ENCODE assay signal across 11 mouse cellular contexts in genomic region chr5:24821403-24821841, GRCm38 (mm10). TPM values are rescaled to one million over a fixed set of nuclear protein-coding genes. Genes with fewer than 3 reads are reported as not detected.
A peak's percentile ranks its signal among the peaks of the same experiment; 100 is the strongest.
DNase-seq lines count a peak whose midpoint lies in the region; ATAC-seq and TF ChIP-seq lines count a peak whose summit lies in the region.
"Had no signal": no experiment of that assay in that cellular context is flagged by ENCODE, and none has a peak within 500 bp of the region (broad histone marks: within the 10 kb centered on the region; RNA-seq: fewer than 3 reads in every experiment).

No protein-coding gene starts in this region.

- no peaks in the 10 kb centered on the region for H3K9me3 ChIP-seq in embryonic facial prominence, embryonic 15.5 days (replicated peaks)
- no peaks in the 10 kb centered on the region for H3K9me3 ChIP-seq in embryonic facial prominence, embryonic 10.5 days
- H3K9me3 ChIP-seq: embryonic facial prominence, embryonic 12.5 days; midbrain, embryonic 12.5 days had no signal

- H3K27me3 ChIP-seq in embryonic facial prominence, embryonic 15.5 days, result no peaks in the 10 kb centered on the region
- no peaks in the 10 kb centered on the region for H3K27me3 ChIP-seq in embryonic facial prominence, embryonic 10.5 days (replicated peaks; ENCODE audit: low read depth, poor library complexity, severe bottlenecking)
- H3K27me3 ChIP-seq in myocyte (ENCODE audit: control insufficient read depth, insufficient read depth, insufficient read length), result no peaks in the 10 kb centered on the region
- H3K27me3 ChIP-seq: embryonic facial prominence, embryonic 12.5 days; midbrain, embryonic 12.5 days had no signal

- H3K9ac ChIP-seq in embryonic facial prominence, embryonic 15.5 days, result no peak overlapping the region
- H3K9ac ChIP-seq: embryonic facial prominence, embryonic 12.5 days; midbrain, embryonic 12.5 days had no signal

- H3K4me2 ChIP-seq in embryonic facial prominence, embryonic 15.5 days (replicated peaks), result no peak overlapping the region
- H3K4me2 ChIP-seq in myocyte (ENCODE audit: low read depth), result peak overlapping the region; percentile 35
- H3K4me2 ChIP-seq: embryonic facial prominence, embryonic 12.5 days; midbrain, embryonic 12.5 days had no signal

- no peak for ATAC-seq in embryonic facial prominence, embryonic 15.5 days (ENCODE audit: insufficient number of reproducible peaks, low FRiP score, low TSS enrichment, low read depth)

- 0 out of 2 replicates have a peak overlapping the region, but pooled peaks have one; percentile 39 for H3K27ac ChIP-seq in embryonic facial prominence, embryonic 15.5 days (replicated peaks)
- H3K27ac ChIP-seq in embryonic facial prominence, embryonic 10.5 days (replicated peaks), result no peak overlapping the region
- H3K27ac ChIP-seq: embryonic facial prominence, embryonic 12.5 days; midbrain, embryonic 12.5 days had no signal

- TF ChIP-seq POLR2A in myocyte (IDR thresholded peaks at IDR 0.05; ENCODE audit: insufficient read length, low read depth), result no peak

- 67% methylated on average over 3 of the region's 3 CpGs for WGBS in embryonic facial prominence, embryonic 15.5 days
- 85% methylated on average over 3 of the region's 3 CpGs for WGBS in embryonic facial prominence, embryonic 10.5 days

- peaks cover 98% of the 10 kb centered on the region for H3K79me2 ChIP-seq in myocyte (ENCODE audit: control insufficient read depth, insufficient read depth)

- peaks cover 20% of the 10 kb centered on the region; the same call in 1 of the 2 replicates for H3K4me1 ChIP-seq in embryonic facial prominence, embryonic 15.5 days
- peaks cover 20% of the 10 kb centered on the region for H3K4me1 ChIP-seq in embryonic facial prominence, embryonic 10.5 days

- no peak for DNase-seq in embryonic facial prominence, embryonic 10.5 days (ENCODE audit: low spot score)
- DNase-seq in lung, adult 18-20 months, result peak; percentile 28 to 50
- DNase-seq in lung, postnatal 10 days, result no peak
- DNase-seq in adrenal gland, postnatal 10 days, result peak; percentile 27
- no peak for DNase-seq in gastrocnemius, adult 18-20 months (ENCODE audit: low spot score)
- no peak for DNase-seq in layer of hippocampus, postnatal 14 days (ENCODE audit: low spot score in 2 of 2)
- DNase-seq: kidney, postnatal 25 days had no signal

- H3K36me3 ChIP-seq in embryonic facial prominence, embryonic 15.5 days, result peaks cover 15% of the 10 kb centered on the region
- H3K36me3 ChIP-seq in embryonic facial prominence, embryonic 10.5 days (replicated peaks), result peaks cover 26% of the 10 kb centered on the region
- no peaks in the 10 kb centered on the region for H3K36me3 ChIP-seq in myocyte (ENCODE audit: control insufficient read depth, insufficient read depth)

- no peak overlapping the region for H3K4me3 ChIP-seq in embryonic facial prominence, embryonic 15.5 days (replicated peaks)
- H3K4me3 ChIP-seq in embryonic facial prominence, embryonic 10.5 days, result no peak overlapping the region
- H3K4me3 ChIP-seq in myocyte, result no peak overlapping the region
- H3K4me3 ChIP-seq: embryonic facial prominence, embryonic 12.5 days; midbrain, embryonic 12.5 days had no signal

- H3ac ChIP-seq in myocyte (ENCODE audit: control insufficient read depth, insufficient read length), result no peak overlapping the region

TF ChIP-seq in myocyte, 11 proteins besides CTCF, POLR2A, EP300 and RAD21:
- TF ChIP-seq MAX (IDR thresholded peaks at IDR 0.05; ENCODE audit: low read depth), result no peak
- TF ChIP-seq POLR2AphosphoS2 (IDR thresholded peaks at IDR 0.05; ENCODE audit: insufficient read length, low read depth), result peak; percentile 18
TF ChIP-seq in myocyte: peak in this region for 1.

RNA-seq across cellular contexts. Expression of gene Rheb, which starts 21.0 kb away (rescaled TPM):
- 200 and 202 TPM in 2 replicates for polyA plus RNA-seq in embryonic facial prominence, embryonic 15.5 days (2015; fragmentation: Nextera tagmentation; extraction: Ambion mirVana)
- 169 and 178 TPM in 2 replicates for polyA plus RNA-seq in embryonic facial prominence, embryonic 10.5 days (2016; fragmentation: Nextera tagmentation; extraction: Ambion mirVana)
- total RNA-seq in adrenal gland, postnatal 10 days (2021), result 10 to 100 TPM; 76.7 to 76.9 TPM
- polyA plus RNA-seq in myocyte (2012; fragmentation: generic; extraction: Trizol), result 64.4 TPM
- total RNA-seq in gastrocnemius, adult 18-20 months (2021), result 10 to 100 TPM; 62.1 to 71.5 TPM
- 100 to 1,000 TPM; 111 to 117 TPM for total RNA-seq in layer of hippocampus, postnatal 14 days (2021)

Comparison
In these comparisons a context has a peak if more than half of its experiments do, and no peak if none do; other contexts are left out.
1. DNase-seq: peak in lung, adult 18-20 months (2 of 2) and adrenal gland, postnatal 10 days (single experiment); none in embryonic facial prominence, embryonic 10.5 days (single experiment), lung, postnatal 10 days (single experiment), gastrocnemius, adult 18-20 months (single experiment) and layer of hippocampus, postnatal 14 days (0 of 2).